Mouse (Mus musculus): ENCODE results near the gene Rps9.
"Not testable (repeated sequence)": the region's sequence is repeated elsewhere in the genome, so short reads cannot be mapped to it uniquely, and the experiment has no call there.

Rps9 gene

GRCm38 (mm10) chr7:3694076-3694948, 9.5 kb upstream of the Rps9 start:
- peak; percentile 4; the same call in 1 of the 2 replicates for ATAC-seq (ENCODE audit: insufficient number of reproducible peaks, low FRiP score, low TSS enrichment)

GRCm38 (mm10) chr7:3694949-3695305, 8.9 kb upstream of the Rps9 start:
- not testable (repeated sequence) for ATAC-seq (ENCODE audit: insufficient number of reproducible peaks, low FRiP score, low TSS enrichment)

GRCm38 (mm10) chr7:3698471-3698870, 5.3 kb upstream of the Rps9 start:
- no peak for ATAC-seq (ENCODE audit: insufficient number of reproducible peaks, low FRiP score, low TSS enrichment)

GRCm38 (mm10) chr7:3703148-3703878, 480 bp upstream of the Rps9 start:
- ATAC-seq (ENCODE audit: insufficient number of reproducible peaks, low FRiP score, low TSS enrichment): no peak

GRCm38 (mm10) chr7:3704475-3704874, 682 bp downstream of the Rps9 start:
- ATAC-seq (ENCODE audit: insufficient number of reproducible peaks, low FRiP score, low TSS enrichment): peak; percentile 38; the same call in 1 of the 2 replicates

GRCm38 (mm10) chr7:3705461-3705860, 1.7 kb downstream of the Rps9 start:
- ATAC-seq (ENCODE audit: insufficient number of reproducible peaks, low FRiP score, low TSS enrichment): not testable (repeated sequence)

GRCm38 (mm10) chr7:3705911-3706310, 2.1 kb downstream of the Rps9 start:
- ATAC-seq (ENCODE audit: insufficient number of reproducible peaks, low FRiP score, low TSS enrichment): no peak

GRCm38 (mm10) chr7:3706343-3706934, 2.6 kb downstream of the Rps9 start:
- no peak for ATAC-seq (ENCODE audit: insufficient number of reproducible peaks, low FRiP score, low TSS enrichment)

- no peak for ATAC-seq (ENCODE audit: insufficient number of reproducible peaks, low FRiP score, low TSS enrichment)
Measured at GRCm38 (mm10) chr7:3707027-3707426, 3.2 kb downstream of the Rps9 start.

- no peak for ATAC-seq (ENCODE audit: insufficient number of reproducible peaks, low FRiP score, low TSS enrichment)
Measured at GRCm38 (mm10) chr7:3707568-3708413, 4.0 kb downstream of the Rps9 start.

GRCm38 (mm10) chr7:3708447-3708980, 4.7 kb downstream of the Rps9 start:
- not testable (repeated sequence) for ATAC-seq (ENCODE audit: insufficient number of reproducible peaks, low FRiP score, low TSS enrichment)

GRCm38 (mm10) chr7:3709000-3709399, 5.2 kb downstream of the Rps9 start:
- ATAC-seq (ENCODE audit: insufficient number of reproducible peaks, low FRiP score, low TSS enrichment): no peak

GRCm38 (mm10) chr7:3712264-3712942, 8.6 kb downstream of the Rps9 start:
- ATAC-seq (ENCODE audit: insufficient number of reproducible peaks, low FRiP score, low TSS enrichment): no peak

- ATAC-seq (ENCODE audit: insufficient number of reproducible peaks, low FRiP score, low TSS enrichment): no peak
Measured at GRCm38 (mm10) chr7:3715249-3715648, 11.5 kb downstream of the Rps9 start.

GRCm38 (mm10) chr7:3720268-3720667, 16.5 kb downstream of the Rps9 start, which contains the start of gene Pirb:
Pirb (minus strand) TSS chr7:3720391.
- ATAC-seq (ENCODE audit: insufficient number of reproducible peaks, low FRiP score, low TSS enrichment): not testable (repeated sequence)

GRCm38 (mm10) chr7:3725459-3725858, 21.7 kb downstream of the Rps9 start:
- ATAC-seq (ENCODE audit: insufficient number of reproducible peaks, low FRiP score, low TSS enrichment): not testable (repeated sequence)

- ATAC-seq (ENCODE audit: insufficient number of reproducible peaks, low FRiP score, low TSS enrichment): not testable (repeated sequence)
Measured at GRCm38 (mm10) chr7:3732675-3733074, 28.9 kb downstream of the Rps9 start.

All from cerebellum, adult (tissue).